Mouse (Mus musculus) MEL (cell line): ENCODE data around the gene Angptl6.
A peak's percentile ranks its signal among the peaks of the same experiment; 100 is the strongest.

Experiments used
- CTCF ChIP-seq, 3 experiments: IDR thresholded peaks in 2 of 3; conservative IDR thresholded peaks in 1 of 3; 2 replicates each; pipeline ENCODE4 v1.5.1; 2011 to 2012; ENCODE audit warnings: low read length in 3 of 3, low read depth in 2 of 3, mild to moderate bottlenecking in 2 of 3, improper control_type of control experiment in 1 of 3, inconsistent platforms in 1 of 3, mixed read lengths in 1 of 3, moderate library complexity in 1 of 3; ENCODE audit not compliant: control insufficient read depth in 1 of 3, insufficient read depth in 1 of 3, poor library complexity in 1 of 3, severe bottlenecking in 1 of 3
- MAX ChIP-seq: IDR thresholded peaks from 2 replicates; pipeline ENCODE4 v1.6.1; 2011; ENCODE audit warnings: low read length, improper control_type of control experiment
- USF1 ChIP-seq: IDR thresholded peaks from 2 replicates; pipeline ENCODE4 v1.6.1; 2014; ENCODE audit warnings: low read depth, mild to moderate bottlenecking, inconsistent platforms, low read length, improper control_type of control experiment, moderate library complexity

DNA sequence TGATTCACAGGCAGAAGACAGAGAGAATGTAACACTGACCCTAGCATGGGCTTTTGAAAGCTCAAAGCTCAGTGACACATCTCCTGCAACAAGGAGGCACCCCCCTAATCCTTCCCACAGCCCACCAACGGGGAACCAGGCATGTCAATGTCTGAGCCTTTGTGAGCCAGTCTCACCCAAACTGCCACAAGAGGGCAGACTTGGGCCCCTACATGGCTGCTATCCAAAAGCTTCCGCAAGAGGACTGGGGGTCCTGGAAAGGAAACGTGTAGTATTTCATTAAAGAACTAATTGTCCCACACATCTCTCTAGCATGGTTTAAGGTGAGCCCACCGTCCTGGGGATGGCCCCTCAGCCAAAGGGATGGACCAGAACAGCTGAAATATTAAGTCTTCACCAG, 17.7 kb downstream of the Angptl6 start:
- TF ChIP-seq MAX: no peak
- peak in 2 of 3 experiments; percentile 99 to 100; a peak in 4 of 6 replicates for TF ChIP-seq CTCF (IDR thresholded peaks at IDR 0.05 in 2 of 3, conservative IDR thresholded peaks at IDR 0.05 in 1 of 3; ENCODE audit: control insufficient read depth in 1 of 3, insufficient read depth in 1 of 3, low read depth in 2 of 3, low read length in 3 of 3, poor library complexity in 1 of 3, severe bottlenecking in 1 of 3)
- TF ChIP-seq USF1: no peak
